Mouse (Mus musculus): ENCODE results near the gene BC025920. TPM values are rescaled to one million over a fixed set of nuclear protein-coding genes. Genes with fewer than 3 reads are reported as not detected.

Gene BC025920
- polyA plus RNA-seq, 1 experiment from 2014 or later, result 0.69 TPM

DNA sequence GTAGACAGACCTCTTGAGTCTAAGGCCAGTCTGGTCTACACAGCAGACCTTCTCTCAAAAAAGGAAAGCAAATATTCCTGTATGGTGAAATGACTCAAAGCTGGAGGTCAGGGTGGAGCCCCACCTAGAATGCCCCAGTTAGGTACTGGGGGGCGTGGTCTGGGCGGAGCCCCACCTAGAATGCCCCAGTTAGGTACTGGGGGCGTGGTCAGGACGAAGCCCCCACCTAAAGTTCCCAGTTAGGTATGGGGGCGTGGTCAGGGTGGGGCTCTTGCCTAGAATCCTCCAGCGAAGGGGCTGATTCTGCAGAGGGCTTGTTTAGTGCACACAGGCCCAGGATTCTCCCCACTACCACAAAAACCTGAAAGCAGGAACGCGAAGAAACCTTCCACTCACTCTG lies 17.4 kb downstream of the BC025920 start:
- no peak for ATAC-seq (ENCODE audit: insufficient number of reproducible peaks, insufficient read depth, low FRiP score, low read depth)
- Histone ChIP-seq H3K36me3 (ENCODE audit: control insufficient read depth, insufficient read depth, low read length) (peaks cover 6% of the 10 kb centered on the region; the same call in 1 of the 2 replicates), H3K4me3 (ENCODE audit: low read depth, low read length) (no peak overlapping the region), H3K27me3 (ENCODE audit: control insufficient read depth, insufficient read depth, low read length) (no peaks in the 10 kb centered on the region), H3K27ac (ENCODE audit: low read length) (no peak overlapping the region), H3K4me2 (replicated peaks; ENCODE audit: low read depth, low read length) (no peak overlapping the region), H3K9me3 (ENCODE audit: control insufficient read depth, low read depth, low read length) (no peaks in the 10 kb centered on the region), H3K4me1 (ENCODE audit: control insufficient read depth, insufficient read depth, low read length) (peaks cover 9% of the 10 kb centered on the region; the same call in 1 of the 2 replicates), H3K9ac (replicated peaks; ENCODE audit: low read depth, low read length) (no peak overlapping the region)
- WGBS, result 57% methylated on average over 8 of the region's 8 CpGs

DNA sequence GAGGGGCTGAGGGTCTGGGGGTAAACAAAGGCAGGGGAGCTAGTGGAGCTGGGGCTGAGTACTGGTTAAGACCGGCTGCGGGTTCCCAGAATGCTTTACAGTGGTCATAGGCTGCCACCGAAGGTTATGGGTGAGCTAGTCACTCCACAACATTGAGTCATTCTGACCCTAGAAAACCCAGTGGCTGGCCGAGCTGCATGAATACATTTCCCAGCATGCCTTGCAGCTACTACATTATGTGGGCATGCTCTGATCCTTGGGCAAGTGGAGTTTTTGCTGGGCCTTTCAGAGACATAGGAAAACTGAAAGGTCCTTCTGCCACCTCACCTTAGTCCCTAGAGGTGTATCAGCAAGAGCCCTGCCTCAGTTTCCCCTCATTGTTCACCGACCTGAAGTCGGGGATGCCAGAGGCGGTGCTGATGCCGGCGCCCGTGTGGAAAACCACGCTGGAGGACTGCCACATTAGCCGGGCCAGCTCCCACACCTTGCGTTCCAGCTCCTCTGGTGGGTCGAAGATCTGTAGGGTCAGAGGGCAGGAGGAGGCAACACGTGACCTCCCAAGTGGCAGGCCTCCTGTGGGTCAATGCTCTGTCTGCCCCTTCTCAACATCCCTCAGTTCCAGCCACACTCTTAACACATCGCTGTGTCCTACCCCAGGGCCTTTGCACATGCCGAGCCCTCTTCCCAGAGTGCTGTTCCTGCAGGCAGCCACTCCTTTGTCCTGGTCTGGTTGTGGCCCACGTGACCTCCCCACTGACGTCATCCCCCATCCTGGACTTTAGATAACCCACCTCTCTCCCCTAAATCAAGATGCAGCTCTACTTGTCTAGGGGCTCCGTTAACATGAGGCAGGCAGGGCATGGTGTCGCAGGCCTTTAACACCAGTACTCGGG lies 20.3 kb downstream of the BC025920 start:
- H3K27me3 ChIP-seq (ENCODE audit: control insufficient read depth, insufficient read depth, low read length), result no peaks in the 10 kb centered on the region
- peak overlapping the region; percentile 83 for H3K4me2 ChIP-seq (replicated peaks; ENCODE audit: low read depth, low read length)
- WGBS, result 89% methylated on average over 22 of the region's 22 CpGs
- no peaks in the 10 kb centered on the region for H3K9me3 ChIP-seq (ENCODE audit: control insufficient read depth, low read depth, low read length)
- peak overlapping the region; percentile 94; the same call in 1 of the 2 replicates for H3K27ac ChIP-seq (ENCODE audit: low read length)
- H3K36me3 ChIP-seq (ENCODE audit: control insufficient read depth, insufficient read depth, low read length), result peaks cover 6% of the 10 kb centered on the region; the same call in 1 of the 2 replicates
- peak overlapping the region; percentile 83 for H3K9ac ChIP-seq (replicated peaks; ENCODE audit: low read depth, low read length)
- H3K4me1 ChIP-seq (ENCODE audit: control insufficient read depth, insufficient read depth, low read length), result peaks cover 9% of the 10 kb centered on the region; the same call in 1 of the 2 replicates
- peak overlapping the region; percentile 76 for H3K4me3 ChIP-seq (ENCODE audit: low read depth, low read length)
- no peak for ATAC-seq (ENCODE audit: insufficient number of reproducible peaks, insufficient read depth, low FRiP score, low read depth)

DNA sequence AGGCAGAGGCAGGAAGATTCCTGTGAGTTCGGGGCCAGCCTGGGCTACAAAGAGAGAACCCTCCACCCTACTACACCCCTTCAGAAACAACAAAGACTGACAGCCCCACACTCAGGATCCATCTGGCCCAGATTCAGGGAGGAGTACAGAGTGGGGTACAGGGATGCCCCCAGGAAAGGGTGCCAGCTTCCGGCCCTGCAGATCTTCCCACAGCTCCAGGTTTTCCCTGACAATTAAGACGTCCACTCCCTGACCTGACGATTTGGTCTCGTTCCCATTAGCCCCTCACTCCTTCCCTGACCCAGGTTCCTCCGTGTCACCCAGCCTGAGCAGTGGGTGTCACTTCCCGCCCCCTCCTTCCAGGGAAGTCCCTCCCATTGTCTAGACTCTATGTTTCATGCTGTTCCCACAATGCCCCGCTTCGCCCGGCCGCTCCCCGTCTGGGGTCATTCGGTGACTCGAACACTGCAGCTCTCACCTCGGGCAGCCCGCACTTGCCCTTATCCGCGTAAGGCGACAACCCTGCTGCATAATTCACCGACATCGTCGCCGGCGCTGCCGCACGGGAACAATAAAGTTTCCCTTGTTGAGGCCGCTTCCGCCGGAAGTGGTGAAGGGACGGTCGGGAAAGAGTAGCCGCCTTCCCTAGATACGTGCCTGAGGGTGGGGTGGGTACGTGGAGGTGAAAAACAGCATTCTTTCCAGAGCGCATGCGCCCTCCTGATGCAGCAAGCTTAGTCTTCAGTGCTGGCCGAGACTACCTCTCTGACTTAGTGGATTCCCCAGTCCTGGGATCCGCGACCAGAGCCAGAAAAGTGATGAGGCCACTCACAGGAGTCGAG lies 21.1 kb downstream of the BC025920 start, which contains the start of gene Sirt6:
Gene Sirt6 (minus strand): TSS at position 804 of the 842 bp plus-strand sequence.
- Histone ChIP-seq H3K27ac (ENCODE audit: low read length) (peak within 1 kb of the TSS; percentile 94), H3K4me1 (ENCODE audit: control insufficient read depth, insufficient read depth, low read length) (peaks cover 9% of the 10 kb centered on the region; the same call in 1 of the 2 replicates), H3K9me3 (ENCODE audit: control insufficient read depth, low read depth, low read length) (no peaks in the 10 kb centered on the region), H3K36me3 (ENCODE audit: control insufficient read depth, insufficient read depth, low read length) (peaks cover 3% of the 10 kb centered on the region; the same call in 1 of the 2 replicates), H3K9ac (replicated peaks; ENCODE audit: low read depth, low read length) (peak within 1 kb of the TSS; percentile 83), H3K27me3 (ENCODE audit: control insufficient read depth, insufficient read depth, low read length) (no peaks in the 10 kb centered on the region), H3K4me2 (replicated peaks; ENCODE audit: low read depth, low read length) (peak within 1 kb of the TSS; percentile 83), H3K4me3 (ENCODE audit: low read depth, low read length) (peak within 1 kb of the TSS; percentile 76)
- WGBS, result 5% methylated on average over 40 of the region's 40 CpGs
- ATAC-seq (ENCODE audit: insufficient number of reproducible peaks, insufficient read depth, low FRiP score, low read depth), result peak; percentile 87

DNA sequence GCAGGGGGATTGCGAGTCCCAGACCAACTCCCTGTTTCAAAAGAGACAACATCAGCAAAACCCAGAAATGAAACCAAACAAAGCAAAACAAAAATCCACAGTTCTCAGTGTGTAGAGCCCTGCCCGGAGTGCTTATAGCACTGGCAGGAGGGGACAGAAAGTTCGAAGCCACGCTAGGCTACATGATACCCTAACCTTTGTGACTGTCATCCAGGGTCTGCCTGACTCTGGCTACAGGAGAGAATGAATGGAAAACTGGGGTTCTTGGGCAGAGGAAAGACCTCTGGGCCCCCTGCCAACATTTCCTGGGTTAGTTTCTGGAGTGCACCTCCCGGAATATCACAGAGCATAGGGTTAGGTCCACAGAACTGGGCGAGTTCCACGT lies 21.8 kb downstream of the BC025920 start:
- peak overlapping the region; percentile 94 for H3K27ac ChIP-seq (ENCODE audit: low read length)
- peak overlapping the region; percentile 83 for H3K4me2 ChIP-seq (replicated peaks; ENCODE audit: low read depth, low read length)
- H3K9ac ChIP-seq (replicated peaks; ENCODE audit: low read depth, low read length), result peak overlapping the region; percentile 83; the same call in 1 of the 2 replicates
- H3K4me1 ChIP-seq (ENCODE audit: control insufficient read depth, insufficient read depth, low read length), result peaks cover 9% of the 10 kb centered on the region; the same call in 1 of the 2 replicates
- H3K4me3 ChIP-seq (ENCODE audit: low read depth, low read length), result peak overlapping the region; percentile 76
- no peaks in the 10 kb centered on the region for H3K27me3 ChIP-seq (ENCODE audit: control insufficient read depth, insufficient read depth, low read length)
- 53% methylated on average over 7 of the region's 7 CpGs for WGBS
- H3K36me3 ChIP-seq (ENCODE audit: control insufficient read depth, insufficient read depth, low read length), result no peaks in the 10 kb centered on the region
- no peaks in the 10 kb centered on the region for H3K9me3 ChIP-seq (ENCODE audit: control insufficient read depth, low read depth, low read length)
- peak; percentile 34; the same call in 1 of the 2 replicates for ATAC-seq (ENCODE audit: insufficient number of reproducible peaks, insufficient read depth, low FRiP score, low read depth)

DNA sequence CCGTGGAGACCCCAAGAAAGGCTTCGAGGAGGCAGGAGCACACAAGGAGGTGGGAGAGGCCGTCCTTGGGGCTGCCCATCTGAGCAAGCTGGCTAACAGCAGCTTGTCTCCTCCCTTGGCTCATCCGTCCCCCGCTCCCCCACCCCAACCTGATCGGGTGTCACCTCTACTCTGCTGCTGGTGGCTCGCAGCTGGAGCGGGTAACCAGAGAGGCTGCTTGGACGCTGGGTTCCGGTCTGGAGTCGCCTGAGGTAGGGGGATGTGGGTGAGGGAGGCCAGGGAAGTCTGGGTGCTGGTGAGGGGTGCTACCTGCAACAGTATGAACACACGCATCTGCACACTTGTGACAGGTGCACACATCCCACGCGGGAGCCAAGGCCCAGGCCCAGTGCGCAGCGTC lies 22.3 kb downstream of the BC025920 start, which contains the start of gene Ankrd24:
Gene Ankrd24 (plus strand): TSS at position 151 of the 400 bp plus-strand sequence.
- WGBS, result 68% methylated on average over 16 of the region's 16 CpGs
- Histone ChIP-seq H3K27ac (ENCODE audit: low read length) (peak within 1 kb of the TSS; percentile 94), H3K36me3 (ENCODE audit: control insufficient read depth, insufficient read depth, low read length) (no peaks in the 10 kb centered on the region), H3K4me2 (replicated peaks; ENCODE audit: low read depth, low read length) (peak within 1 kb of the TSS; percentile 83), H3K9ac (replicated peaks; ENCODE audit: low read depth, low read length) (peak within 1 kb of the TSS; percentile 83), H3K4me3 (ENCODE audit: low read depth, low read length) (peak within 1 kb of the TSS; percentile 76), H3K27me3 (ENCODE audit: control insufficient read depth, insufficient read depth, low read length) (no peaks in the 10 kb centered on the region), H3K4me1 (ENCODE audit: control insufficient read depth, insufficient read depth, low read length) (peaks cover 9% of the 10 kb centered on the region; the same call in 1 of the 2 replicates), H3K9me3 (ENCODE audit: control insufficient read depth, low read depth, low read length) (no peaks in the 10 kb centered on the region)
- no peak for ATAC-seq (ENCODE audit: insufficient number of reproducible peaks, insufficient read depth, low FRiP score, low read depth)

DNA sequence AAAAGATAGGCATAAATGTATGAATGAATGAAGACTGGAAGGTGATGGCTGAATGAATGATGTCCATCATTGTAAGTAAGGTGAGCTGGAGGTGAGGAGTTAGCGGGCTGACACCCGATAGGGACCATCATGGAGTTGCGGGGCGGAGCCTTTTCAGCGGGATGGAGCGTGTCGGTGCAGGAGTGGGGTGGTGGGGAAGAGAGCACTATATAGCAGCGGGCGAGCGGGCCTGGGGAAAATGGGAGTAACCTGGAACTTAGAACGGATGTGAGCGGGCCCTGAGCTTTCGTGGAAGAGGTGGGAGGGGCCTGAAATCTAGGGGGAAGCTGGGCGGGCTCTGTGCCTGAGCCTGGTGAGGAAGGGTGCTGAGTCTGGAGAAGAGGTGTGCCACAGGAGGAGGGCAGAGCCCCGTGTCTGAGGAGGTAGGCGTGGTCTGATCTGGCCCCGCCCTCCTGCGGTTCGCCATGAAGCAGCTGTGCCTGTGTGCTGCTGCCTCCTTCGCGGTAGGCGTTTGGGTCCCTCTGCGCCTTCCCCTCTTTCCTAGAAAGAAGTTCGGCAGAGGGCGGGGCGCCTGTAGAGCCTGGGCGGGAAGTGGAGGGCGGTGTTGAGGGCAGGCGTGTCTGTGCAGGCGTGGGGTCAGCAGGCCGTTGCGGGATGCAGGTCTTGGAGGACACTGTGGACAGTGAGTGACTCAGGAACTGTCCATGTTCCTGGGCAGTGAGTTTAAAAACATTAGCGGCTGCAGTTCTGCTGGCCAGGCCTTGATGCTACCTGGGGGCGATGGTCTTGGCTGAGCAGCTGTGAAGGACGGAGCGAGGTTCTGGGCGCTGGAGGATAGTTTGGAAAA lies 27.4 kb downstream of the BC025920 start:
- H3K36me3 ChIP-seq (ENCODE audit: control insufficient read depth, insufficient read depth, low read length), result no peaks in the 10 kb centered on the region
- ATAC-seq (ENCODE audit: insufficient number of reproducible peaks, insufficient read depth, low FRiP score, low read depth), result peak; percentile 91
- no peaks in the 10 kb centered on the region for H3K9me3 ChIP-seq (ENCODE audit: control insufficient read depth, low read depth, low read length)
- peak overlapping the region; percentile 39 for H3K4me3 ChIP-seq (ENCODE audit: low read depth, low read length)
- peak overlapping the region; percentile 42; the same call in 1 of the 2 replicates for H3K9ac ChIP-seq (replicated peaks; ENCODE audit: low read depth, low read length)
- no peaks in the 10 kb centered on the region for H3K4me1 ChIP-seq (ENCODE audit: control insufficient read depth, insufficient read depth, low read length)
- peak overlapping the region; percentile 61 for H3K4me2 ChIP-seq (replicated peaks; ENCODE audit: low read depth, low read length)
- WGBS, result 2% methylated on average over 37 of the region's 37 CpGs
- no peaks in the 10 kb centered on the region for H3K27me3 ChIP-seq (ENCODE audit: control insufficient read depth, insufficient read depth, low read length)
- peak overlapping the region; percentile 72 for H3K27ac ChIP-seq (ENCODE audit: low read length)

DNA sequence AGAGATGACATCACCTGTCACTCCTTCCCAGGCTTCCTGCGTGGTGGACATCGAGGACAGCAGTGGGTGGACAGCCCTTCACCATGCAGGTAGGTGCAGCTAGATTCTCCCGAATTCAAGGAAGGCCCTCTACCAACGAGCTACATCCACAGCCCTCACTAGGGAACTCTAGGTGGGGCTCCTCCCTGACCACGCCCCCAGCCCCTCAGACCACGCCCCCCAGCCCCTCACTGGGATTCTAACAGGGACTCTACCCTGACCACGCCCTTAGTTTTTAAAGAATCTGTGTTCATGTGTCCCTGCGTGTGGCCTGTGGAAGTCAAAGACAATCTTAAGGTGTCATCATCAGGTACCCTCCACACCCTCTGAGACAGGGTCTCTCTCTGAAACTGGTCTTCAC lies 30.3 kb downstream of the BC025920 start:
- H3K4me1 ChIP-seq (ENCODE audit: control insufficient read depth, insufficient read depth, low read length), result no peaks in the 10 kb centered on the region
- no peaks in the 10 kb centered on the region for H3K27me3 ChIP-seq (ENCODE audit: control insufficient read depth, insufficient read depth, low read length)
- H3K9me3 ChIP-seq (ENCODE audit: control insufficient read depth, low read depth, low read length), result no peaks in the 10 kb centered on the region
- no peak overlapping the region for H3K4me3 ChIP-seq (ENCODE audit: low read depth, low read length)
- H3K9ac ChIP-seq (replicated peaks; ENCODE audit: low read depth, low read length), result no peak overlapping the region
- no peak overlapping the region for H3K27ac ChIP-seq (ENCODE audit: low read length)
- 19% methylated on average over 8 of the region's 8 CpGs for WGBS
- no peak for ATAC-seq (ENCODE audit: insufficient number of reproducible peaks, insufficient read depth, low FRiP score, low read depth)
- no peak overlapping the region for H3K4me2 ChIP-seq (replicated peaks; ENCODE audit: low read depth, low read length)
- no peaks in the 10 kb centered on the region for H3K36me3 ChIP-seq (ENCODE audit: control insufficient read depth, insufficient read depth, low read length)
